ENCODE assay signal across 20 mouse cellular contexts in the genomic region with DNA sequence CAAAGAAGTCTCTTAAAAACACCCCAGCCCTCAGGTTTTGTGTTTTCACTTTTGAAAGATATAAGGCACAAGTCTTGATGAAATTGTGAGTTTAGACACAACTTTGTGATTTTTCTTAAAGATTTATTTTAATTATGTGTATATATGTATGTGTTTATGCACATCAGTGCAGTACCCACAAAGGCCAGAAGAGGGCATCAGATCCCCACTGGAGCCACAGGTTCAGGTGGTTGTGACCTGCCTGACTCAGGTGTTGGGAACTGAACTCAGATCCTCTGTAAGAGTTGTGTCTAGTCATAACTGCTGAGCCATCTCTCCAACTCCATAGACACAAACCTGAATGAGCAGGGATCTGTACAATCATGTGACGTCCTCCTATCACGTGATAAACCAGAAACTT.
DNase-seq lines count a peak whose midpoint lies in the region; ATAC-seq and TF ChIP-seq lines count a peak whose summit lies in the region.
"Had no signal": no experiment of that assay in that cellular context is flagged by ENCODE, and none has a peak within 500 bp of the region (broad histone marks: within the 10 kb centered on the region; RNA-seq: fewer than 3 reads in every experiment).

No protein-coding gene starts in this region.

- peak; percentile 56 for TF ChIP-seq CTCF in layer of hippocampus, adult 2 months (conservative IDR thresholded peaks at IDR 0.05)
- peak; percentile 71; the same call in 1 of the 2 replicates for TF ChIP-seq CTCF in testis, adult 2 months (IDR thresholded peaks at IDR 0.05; ENCODE audit: control insufficient read depth, insufficient read depth, insufficient replicate concordance, low read depth, low read length)
- TF ChIP-seq CTCF in G1E (IDR thresholded peaks at IDR 0.05; ENCODE audit: low read depth, low read length): peak; percentile 22; the same call in 1 of the 2 replicates
- peak; percentile 33; the same call in 1 of the 2 replicates for TF ChIP-seq CTCF in small intestine, adult 2 months (IDR thresholded peaks at IDR 0.05; ENCODE audit: extremely low read depth, insufficient read length, insufficient replicate concordance, low read depth, low read length)

- H3K4me1 ChIP-seq in testis, adult 2 months (ENCODE audit: control insufficient read depth, insufficient read depth, low read length): peaks cover 8% of the 10 kb centered on the region
- H3K4me1 ChIP-seq in G1E (ENCODE audit: insufficient read depth, low read depth, low read length): no peaks in the 10 kb centered on the region
- H3K4me1 ChIP-seq in small intestine, adult 2 months (ENCODE audit: control insufficient read depth, insufficient read depth, insufficient read length, low read length): no peaks in the 10 kb centered on the region; the same call in 1 of the 2 replicates
- no peaks in the 10 kb centered on the region for H3K4me1 ChIP-seq in forebrain, embryonic 11.5 days (replicated peaks; ENCODE audit: control insufficient read depth, insufficient read depth, low read length)
- H3K4me1 ChIP-seq: embryonic facial prominence, embryonic 15.5 days; forebrain, embryonic 15.5 days; hindbrain, embryonic 12.5 days; limb, embryonic 15.5 days; midbrain, embryonic 15.5 days had no signal

- TF ChIP-seq POLR2A in testis, adult 2 months (IDR thresholded peaks at IDR 0.05; ENCODE audit: control insufficient read depth, low read depth, low read length): no peak
- no peak for TF ChIP-seq POLR2A in small intestine, adult 2 months (IDR thresholded peaks at IDR 0.05; ENCODE audit: low read depth, low read length)

- no peak for ATAC-seq in G1E (ENCODE audit: extremely low read depth, insufficient number of reproducible peaks, low FRiP score, poor library complexity, severe bottlenecking)
- no peak for ATAC-seq in forebrain, embryonic 11.5 days (replicated peaks; ENCODE audit: low FRiP score)
- ATAC-seq: activated CD4-positive, CD25-positive, alpha-beta regulatory T cell, adult 4 months; forebrain, embryonic 15.5 days; midbrain, embryonic 15.5 days had no signal

- H3K4me3 ChIP-seq in layer of hippocampus, adult 2 months: no peak overlapping the region
- H3K4me3 ChIP-seq in testis, adult 2 months (ENCODE audit: control insufficient read depth, low read depth, low read length): no peak overlapping the region
- no peak overlapping the region for H3K4me3 ChIP-seq in G1E (ENCODE audit: low read depth, low read length)
- no peak overlapping the region for H3K4me3 ChIP-seq in small intestine, adult 2 months (ENCODE audit: low read depth, low read length)
- H3K4me3 ChIP-seq in forebrain, embryonic 11.5 days (ENCODE audit: low read depth, low read length): no peak overlapping the region
- H3K4me3 ChIP-seq: embryonic facial prominence, embryonic 15.5 days; forebrain, embryonic 15.5 days; heart, embryonic 12.5 days; hindbrain, embryonic 12.5 days; limb, embryonic 15.5 days; midbrain, embryonic 15.5 days had no signal

- no peak for DNase-seq in layer of hippocampus, adult 2 months (ENCODE audit: low spot score in 2 of 2)
- DNase-seq in layer of hippocampus, adult 11-12 months (ENCODE audit: low spot score): no peak
- DNase-seq in testis, postnatal 14 days (ENCODE audit: low spot score): no peak
- DNase-seq in G1E (ENCODE audit: low spot score): no peak
- DNase-seq in forebrain, embryonic 11.5 days (ENCODE audit: low spot score): no peak
- DNase-seq in cerebellum, adult 9-11 months: no peak
- DNase-seq: cerebellum, adult 11 months; gastrocnemius, postnatal 36 days; kidney, adult 18-20 months; kidney, postnatal 4 days; spleen, adult 18-20 months had no signal

- no peak overlapping the region for H3K27ac ChIP-seq in layer of hippocampus, adult 2 months
- H3K27ac ChIP-seq in testis, adult 2 months (ENCODE audit: control insufficient read depth, insufficient read depth, low read depth, low read length): no peak overlapping the region
- no peak overlapping the region for H3K27ac ChIP-seq in small intestine, adult 2 months (ENCODE audit: insufficient read depth, low read depth, low read length)
- no peak overlapping the region for H3K27ac ChIP-seq in forebrain, embryonic 11.5 days (ENCODE audit: low read depth, low read length)
- H3K27ac ChIP-seq: embryonic facial prominence, embryonic 15.5 days; forebrain, embryonic 15.5 days; hindbrain, embryonic 12.5 days; limb, embryonic 15.5 days; midbrain, embryonic 15.5 days had no signal

- H3K4me2 ChIP-seq in forebrain, embryonic 11.5 days (ENCODE audit: low read depth, low read length, severe bottlenecking): no peak overlapping the region
- H3K4me2 ChIP-seq: embryonic facial prominence, embryonic 15.5 days; forebrain, embryonic 15.5 days; heart, embryonic 12.5 days; hindbrain, embryonic 12.5 days; limb, embryonic 15.5 days; midbrain, embryonic 15.5 days had no signal

- 93% methylated on average over 2 of the region's 2 CpGs for WGBS in small intestine, adult 2 months
- 93% methylated on average over 2 of the region's 2 CpGs for WGBS in forebrain, embryonic 11.5 days

- no peaks in the 10 kb centered on the region for H3K36me3 ChIP-seq in testis, adult 2 months (ENCODE audit: control insufficient read depth, insufficient read depth, low read length)
- H3K36me3 ChIP-seq in G1E (replicated peaks): no peaks in the 10 kb centered on the region
- H3K36me3 ChIP-seq in small intestine, adult 2 months (ENCODE audit: control insufficient read depth, insufficient read depth, low read length): no peaks in the 10 kb centered on the region
- no peaks in the 10 kb centered on the region for H3K36me3 ChIP-seq in forebrain, embryonic 11.5 days (ENCODE audit: control insufficient read depth, insufficient read depth, low read length)
- H3K36me3 ChIP-seq: embryonic facial prominence, embryonic 15.5 days; forebrain, embryonic 15.5 days; heart, embryonic 12.5 days; hindbrain, embryonic 12.5 days; limb, embryonic 15.5 days; midbrain, embryonic 15.5 days had no signal

- H3K9me3 ChIP-seq in G1E (replicated peaks): peaks cover 2% of the 10 kb centered on the region; the same call in 1 of the 2 replicates
- no peaks in the 10 kb centered on the region for H3K9me3 ChIP-seq in forebrain, embryonic 11.5 days (ENCODE audit: control insufficient read depth, low read length)
- H3K9me3 ChIP-seq: embryonic facial prominence, embryonic 15.5 days; forebrain, embryonic 15.5 days; limb, embryonic 15.5 days; midbrain, embryonic 15.5 days had no signal

- no peaks in the 10 kb centered on the region for H3K27me3 ChIP-seq in testis, adult 2 months (ENCODE audit: control insufficient read depth, insufficient read depth, low read length)
- no peaks in the 10 kb centered on the region for H3K27me3 ChIP-seq in G1E (ENCODE audit: insufficient read depth, low read length)
- H3K27me3 ChIP-seq in small intestine, adult 2 months (ENCODE audit: control insufficient read depth, insufficient read depth, low read length): no peaks in the 10 kb centered on the region
- no peaks in the 10 kb centered on the region for H3K27me3 ChIP-seq in forebrain, embryonic 11.5 days (ENCODE audit: control insufficient read depth, insufficient read depth, low read length)
- H3K27me3 ChIP-seq: embryonic facial prominence, embryonic 15.5 days; forebrain, embryonic 15.5 days; heart, embryonic 12.5 days; hindbrain, embryonic 12.5 days; limb, embryonic 15.5 days; midbrain, embryonic 15.5 days had no signal

- H3K9ac ChIP-seq in forebrain, embryonic 11.5 days (ENCODE audit: low read length): no peak overlapping the region
- H3K9ac ChIP-seq: embryonic facial prominence, embryonic 15.5 days; forebrain, embryonic 15.5 days; heart, embryonic 12.5 days; hindbrain, embryonic 12.5 days; limb, embryonic 15.5 days; midbrain, embryonic 15.5 days had no signal
